20 mouse cellular contexts compared by ENCODE assay signal in genomic region chr14:14959780-14960440, GRCm38 (mm10).
DNase-seq lines count a peak whose midpoint lies in the region; ATAC-seq lines count a peak whose summit lies in the region.
"Had no signal": no experiment of that assay in that cellular context is flagged by ENCODE, and none has a peak within 500 bp of the region (broad histone marks: within the 10 kb centered on the region; RNA-seq: fewer than 3 reads in every experiment).

No protein-coding gene starts in this region.

- WGBS in forebrain, embryonic 12.5 days, result 92% methylated on average over 2 of the region's 2 CpGs
- WGBS in forebrain, embryonic 11.5 days, result 89% methylated on average over 2 of the region's 2 CpGs
- 89% methylated on average over 2 of the region's 2 CpGs for WGBS in hindbrain, embryonic 16.5 days
- WGBS in neural tube, embryonic 13.5 days, result 90% methylated on average over 2 of the region's 2 CpGs
- WGBS in liver, embryonic 11.5 days, result 83% methylated on average over 2 of the region's 2 CpGs

- peak; percentile 49; the same call in 1 of the 2 replicates for ATAC-seq in forebrain, embryonic 12.5 days (ENCODE audit: low FRiP score)
- ATAC-seq in forebrain, embryonic 11.5 days (replicated peaks; ENCODE audit: low FRiP score), result no peak
- peak; percentile 93 for ATAC-seq in hindbrain, embryonic 16.5 days
- peak; percentile 56 for ATAC-seq in neural tube, embryonic 13.5 days (ENCODE audit: low read depth)
- no peak for ATAC-seq in liver, embryonic 11.5 days (replicated peaks; ENCODE audit: low FRiP score)
- ATAC-seq: intestine, embryonic 15.5 days had no signal

- no peak overlapping the region for H3K9ac ChIP-seq in forebrain, embryonic 12.5 days
- no peak overlapping the region for H3K9ac ChIP-seq in forebrain, embryonic 11.5 days (ENCODE audit: low read length)
- no peak overlapping the region for H3K9ac ChIP-seq in hindbrain, embryonic 16.5 days (ENCODE audit: low read depth, low read length)
- H3K9ac ChIP-seq in neural tube, embryonic 13.5 days, result no peak overlapping the region
- no peak overlapping the region for H3K9ac ChIP-seq in liver, embryonic 11.5 days (ENCODE audit: low read depth, low read length)
- H3K9ac ChIP-seq: intestine, embryonic 15.5 days; limb, embryonic 12.5 days; liver, embryonic 15.5 days had no signal

- DNase-seq in forebrain, embryonic 11.5 days (ENCODE audit: low spot score), result no peak
- peak; percentile 19 to 57 for DNase-seq in left cerebral cortex, postnatal 14 days (ENCODE audit: low spot score in 2 of 2)
- DNase-seq in left cerebral cortex, postnatal 4 days, result no peak
- no peak for DNase-seq in gastrocnemius, adult 8-10 months (ENCODE audit: low spot score in 2 of 2)
- DNase-seq in liver, embryonic 11.5 days (ENCODE audit: low spot score), result no peak
- DNase-seq: adrenal gland, postnatal 10 days; cerebellum, postnatal 10 days; gastrocnemius, adult 2 months; heart, postnatal 14 days; kidney, postnatal 10 days; lung, postnatal 10 days; thymus, postnatal 4 days had no signal

- no peaks in the 10 kb centered on the region for H3K27me3 ChIP-seq in forebrain, embryonic 12.5 days
- no peaks in the 10 kb centered on the region for H3K27me3 ChIP-seq in forebrain, embryonic 11.5 days (ENCODE audit: control insufficient read depth, insufficient read depth, low read length)
- no peaks in the 10 kb centered on the region for H3K27me3 ChIP-seq in hindbrain, embryonic 16.5 days (replicated peaks; ENCODE audit: control insufficient read depth, insufficient read depth, low read length)
- H3K27me3 ChIP-seq in neural tube, embryonic 13.5 days, result no peaks in the 10 kb centered on the region
- no peaks in the 10 kb centered on the region for H3K27me3 ChIP-seq in liver, embryonic 11.5 days (replicated peaks; ENCODE audit: control insufficient read depth, insufficient read depth, low read length)
- H3K27me3 ChIP-seq: intestine, embryonic 15.5 days; limb, embryonic 12.5 days; liver, embryonic 15.5 days had no signal

- H3K36me3 ChIP-seq in forebrain, embryonic 12.5 days (replicated peaks), result no peaks in the 10 kb centered on the region
- no peaks in the 10 kb centered on the region for H3K36me3 ChIP-seq in forebrain, embryonic 11.5 days (ENCODE audit: control insufficient read depth, insufficient read depth, low read length)
- no peaks in the 10 kb centered on the region for H3K36me3 ChIP-seq in hindbrain, embryonic 16.5 days (ENCODE audit: control insufficient read depth, insufficient read depth, low read length)
- no peaks in the 10 kb centered on the region for H3K36me3 ChIP-seq in neural tube, embryonic 13.5 days
- no peaks in the 10 kb centered on the region for H3K36me3 ChIP-seq in liver, embryonic 11.5 days (ENCODE audit: control insufficient read depth, insufficient read depth, low read length)
- H3K36me3 ChIP-seq: intestine, embryonic 15.5 days; limb, embryonic 12.5 days; liver, embryonic 15.5 days had no signal

- no peak overlapping the region for H3K4me2 ChIP-seq in forebrain, embryonic 12.5 days
- H3K4me2 ChIP-seq in forebrain, embryonic 11.5 days (ENCODE audit: low read depth, low read length, severe bottlenecking), result no peak overlapping the region
- no peak overlapping the region for H3K4me2 ChIP-seq in hindbrain, embryonic 16.5 days (ENCODE audit: low read length)
- no peak overlapping the region for H3K4me2 ChIP-seq in neural tube, embryonic 13.5 days
- no peak overlapping the region for H3K4me2 ChIP-seq in liver, embryonic 11.5 days
- H3K4me2 ChIP-seq: intestine, embryonic 15.5 days; limb, embryonic 12.5 days; liver, embryonic 15.5 days had no signal

- 0 out of 2 replicates have a peak, but pooled peaks cover 4% of the 10 kb centered on the region for H3K4me1 ChIP-seq in forebrain, embryonic 12.5 days
- no peaks in the 10 kb centered on the region for H3K4me1 ChIP-seq in forebrain, embryonic 11.5 days (replicated peaks; ENCODE audit: control insufficient read depth, insufficient read depth, low read length)
- H3K4me1 ChIP-seq in hindbrain, embryonic 16.5 days (ENCODE audit: control insufficient read depth, insufficient read depth, low read depth, low read length), result peaks cover 5% of the 10 kb centered on the region
- peaks cover 6% of the 10 kb centered on the region; the same call in 1 of the 2 replicates for H3K4me1 ChIP-seq in neural tube, embryonic 13.5 days (replicated peaks)
- no peaks in the 10 kb centered on the region for H3K4me1 ChIP-seq in liver, embryonic 11.5 days (replicated peaks; ENCODE audit: control insufficient read depth, insufficient read depth, low read length)
- H3K4me1 ChIP-seq: intestine, embryonic 15.5 days; limb, embryonic 12.5 days; liver, embryonic 15.5 days had no signal

- no peak overlapping the region for H3K4me3 ChIP-seq in forebrain, embryonic 12.5 days (replicated peaks)
- no peak overlapping the region for H3K4me3 ChIP-seq in forebrain, embryonic 11.5 days (ENCODE audit: low read depth, low read length)
- no peak overlapping the region for H3K4me3 ChIP-seq in hindbrain, embryonic 16.5 days (ENCODE audit: low read length)
- H3K4me3 ChIP-seq in neural tube, embryonic 13.5 days, result no peak overlapping the region
- no peak overlapping the region for H3K4me3 ChIP-seq in liver, embryonic 11.5 days (ENCODE audit: low read depth, low read length)
- H3K4me3 ChIP-seq: erythroblast, embryonic 14.5 days; gastrocnemius, adult 2 months; intestine, embryonic 15.5 days; limb, embryonic 12.5 days; liver, embryonic 15.5 days had no signal

- no peaks in the 10 kb centered on the region for H3K9me3 ChIP-seq in forebrain, embryonic 12.5 days
- no peaks in the 10 kb centered on the region for H3K9me3 ChIP-seq in forebrain, embryonic 11.5 days (ENCODE audit: control insufficient read depth, low read length)
- H3K9me3 ChIP-seq in hindbrain, embryonic 16.5 days (ENCODE audit: control insufficient read depth, low read length), result no peaks in the 10 kb centered on the region
- H3K9me3 ChIP-seq in neural tube, embryonic 13.5 days, result no peaks in the 10 kb centered on the region
- H3K9me3 ChIP-seq in liver, embryonic 11.5 days (ENCODE audit: control insufficient read depth, low read length), result no peaks in the 10 kb centered on the region
- H3K9me3 ChIP-seq: intestine, embryonic 15.5 days; limb, embryonic 12.5 days; liver, embryonic 15.5 days had no signal

- H3K27ac ChIP-seq in forebrain, embryonic 12.5 days, result no peak overlapping the region
- H3K27ac ChIP-seq in forebrain, embryonic 11.5 days (ENCODE audit: low read depth, low read length), result no peak overlapping the region
- peak overlapping the region; percentile 73 for H3K27ac ChIP-seq in hindbrain, embryonic 16.5 days (ENCODE audit: low read depth, low read length)
- H3K27ac ChIP-seq in neural tube, embryonic 13.5 days (replicated peaks), result peak overlapping the region; percentile 55
- H3K27ac ChIP-seq in liver, embryonic 11.5 days (ENCODE audit: low read depth, low read length), result no peak overlapping the region
- H3K27ac ChIP-seq: gastrocnemius, adult 2 months; intestine, embryonic 15.5 days; limb, embryonic 12.5 days; liver, embryonic 15.5 days; stomach, postnatal 0 days had no signal

- intact Hi-C loops in left cerebral cortex, postnatal 14 days (cut with DNase I), result no loop called here
- intact Hi-C loops in left cerebral cortex, postnatal 4 days (cut with DNase I), result no loop called here

Comparison
In these comparisons a context has a peak if more than half of its experiments do, and no peak if none do; other contexts are left out.
1. ATAC-seq: peak in forebrain, embryonic 12.5 days (single experiment), hindbrain, embryonic 16.5 days (single experiment) and neural tube, embryonic 13.5 days (single experiment); none in forebrain, embryonic 11.5 days (single experiment) and liver, embryonic 11.5 days (single experiment).
2. DNase-seq: peak in left cerebral cortex, postnatal 14 days (2 of 2); none in forebrain, embryonic 11.5 days (single experiment), left cerebral cortex, postnatal 4 days (single experiment), gastrocnemius, adult 8-10 months (0 of 2) and liver, embryonic 11.5 days (single experiment).
3. H3K27ac ChIP-seq: peak in hindbrain, embryonic 16.5 days (single experiment) and neural tube, embryonic 13.5 days (single experiment); none in forebrain, embryonic 12.5 days (single experiment), forebrain, embryonic 11.5 days (single experiment) and liver, embryonic 11.5 days (single experiment).